Mouse (Mus musculus): Measurements from ENCODE around the gene Sorcs3. TPM values are rescaled to one million over a fixed set of nuclear protein-coding genes. Genes with fewer than 3 reads are reported as not detected.

Sorcs3 gene
- polyA plus RNA-seq, 1 experiment from 2014 or later, result 5.3 TPM

- 49% methylated on average over 3 of the region's 3 CpGs for WGBS
- no peak for ATAC-seq
- no peak overlapping the region for H3K4me2 ChIP-seq (ENCODE audit: low read length)
These were observed 95.5 kb downstream of the Sorcs3 start for GRCm38 (mm10) chr19:48301300-48301699.

GRCm38 (mm10) chr19:48308341-48308740, 102.5 kb downstream of the Sorcs3 start:
- no peaks in the 10 kb centered on the region for H3K27me3 ChIP-seq (replicated peaks; ENCODE audit: control insufficient read depth, insufficient read depth, low read length)
- H3K9me3 ChIP-seq (replicated peaks; ENCODE audit: control insufficient read depth, low read length), result no peaks in the 10 kb centered on the region
- WGBS, result 83% methylated on average over 8 of the region's 8 CpGs
- ATAC-seq, result no peak
- no peak overlapping the region for H3K4me2 ChIP-seq (ENCODE audit: low read length)
- H3K4me1 ChIP-seq (ENCODE audit: control insufficient read depth, insufficient read depth, low read length), result 0 out of 2 replicates have a peak, but pooled peaks cover 3% of the 10 kb centered on the region
- H3K9ac ChIP-seq (ENCODE audit: low read length), result no peak overlapping the region
- H3K27ac ChIP-seq (ENCODE audit: low read depth, low read length), result no peak overlapping the region
- H3K4me3 ChIP-seq (ENCODE audit: low read depth, low read length), result no peak overlapping the region
- no peaks in the 10 kb centered on the region for H3K36me3 ChIP-seq (ENCODE audit: control insufficient read depth, insufficient read depth, low read length)
- DNase-seq (ENCODE audit: low spot score), result no peak

More at GRCm38 (mm10) chr19:48301300-48301699, 95.5 kb downstream of the Sorcs3 start:
- no peaks in the 10 kb centered on the region for H3K27me3 ChIP-seq (replicated peaks; ENCODE audit: control insufficient read depth, insufficient read depth, low read length)
- no peaks in the 10 kb centered on the region for H3K36me3 ChIP-seq (ENCODE audit: control insufficient read depth, insufficient read depth, low read length)
- DNase-seq (ENCODE audit: low spot score), result no peak
- H3K27ac ChIP-seq (ENCODE audit: low read depth, low read length), result no peak overlapping the region
- H3K9me3 ChIP-seq (replicated peaks; ENCODE audit: control insufficient read depth, low read length), result no peaks in the 10 kb centered on the region
- H3K4me3 ChIP-seq (ENCODE audit: low read depth, low read length), result no peak overlapping the region
- no peak overlapping the region for H3K9ac ChIP-seq (ENCODE audit: low read length)
- H3K4me1 ChIP-seq (ENCODE audit: control insufficient read depth, insufficient read depth, low read length), result peaks cover 8% of the 10 kb centered on the region

- H3K9ac ChIP-seq (ENCODE audit: low read length), result no peak overlapping the region
- H3K4me2 ChIP-seq (ENCODE audit: low read length), result peak overlapping the region; percentile 2; the same call in 1 of the 2 replicates
- ATAC-seq (peak; percentile 85), DNase-seq (ENCODE audit: low spot score) (peak; percentile 49)
- no peak overlapping the region for H3K27ac ChIP-seq (ENCODE audit: low read depth, low read length)
- H3K36me3 ChIP-seq (ENCODE audit: control insufficient read depth, insufficient read depth, low read length), result no peaks in the 10 kb centered on the region
- 18% methylated on average over 15 of the region's 15 CpGs for WGBS
- no peak overlapping the region for H3K4me3 ChIP-seq (ENCODE audit: low read depth, low read length)
- H3K27me3 ChIP-seq (replicated peaks; ENCODE audit: control insufficient read depth, insufficient read depth, low read length), result no peaks in the 10 kb centered on the region
- H3K9me3 ChIP-seq (replicated peaks; ENCODE audit: control insufficient read depth, low read length), result no peaks in the 10 kb centered on the region
- H3K4me1 ChIP-seq (ENCODE audit: control insufficient read depth, insufficient read depth, low read length), result 0 out of 2 replicates have a peak, but pooled peaks cover 3% of the 10 kb centered on the region
These were observed 103.9 kb downstream of the Sorcs3 start for GRCm38 (mm10) chr19:48309531-48310337.

GRCm38 (mm10) chr19:48310338-48310710, 104.5 kb downstream of the Sorcs3 start:
- Histone ChIP-seq H3K9ac (ENCODE audit: low read length) (no peak overlapping the region), H3K36me3 (ENCODE audit: control insufficient read depth, insufficient read depth, low read length) (no peaks in the 10 kb centered on the region), H3K27me3 (replicated peaks; ENCODE audit: control insufficient read depth, insufficient read depth, low read length) (no peaks in the 10 kb centered on the region), H3K4me2 (ENCODE audit: low read length) (peak overlapping the region; percentile 2; the same call in 1 of the 2 replicates), H3K27ac (ENCODE audit: low read depth, low read length) (no peak overlapping the region), H3K4me3 (ENCODE audit: low read depth, low read length) (no peak overlapping the region), H3K4me1 (ENCODE audit: control insufficient read depth, insufficient read depth, low read length) (0 out of 2 replicates have a peak, but pooled peaks cover 3% of the 10 kb centered on the region), H3K9me3 (replicated peaks; ENCODE audit: control insufficient read depth, low read length) (no peaks in the 10 kb centered on the region)
- DNase-seq (ENCODE audit: low spot score), result peak; percentile 39
- peak; percentile 57; the same call in 1 of the 2 replicates for ATAC-seq
- 6% methylated on average over 6 of the region's 6 CpGs for WGBS

DNA sequence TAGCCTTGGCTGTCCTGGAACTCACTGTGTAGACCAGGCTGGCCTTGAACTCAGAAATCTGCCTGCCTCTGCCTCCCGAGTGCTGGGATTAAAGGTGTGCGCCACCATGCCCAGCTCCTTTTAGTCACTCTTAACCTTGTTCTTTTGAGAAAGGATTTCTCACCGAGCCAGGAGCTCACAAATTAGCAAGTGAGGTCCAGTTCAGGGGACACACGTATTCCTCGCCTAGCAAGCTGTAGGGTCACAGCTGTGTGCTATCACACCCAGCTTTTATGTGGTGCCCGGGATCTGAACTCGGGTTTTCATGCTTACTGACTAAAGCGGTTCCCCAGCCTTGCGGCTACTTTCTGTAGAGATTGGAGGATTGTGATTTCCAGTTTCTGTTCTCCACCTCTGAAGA, 108.0 kb downstream of the Sorcs3 start:
- no peaks in the 10 kb centered on the region for H3K27me3 ChIP-seq (replicated peaks; ENCODE audit: control insufficient read depth, insufficient read depth, low read length)
- no peak overlapping the region for H3K4me2 ChIP-seq (ENCODE audit: low read length)
- 0 out of 2 replicates have a peak, but pooled peaks cover 3% of the 10 kb centered on the region for H3K4me1 ChIP-seq (ENCODE audit: control insufficient read depth, insufficient read depth, low read length)
- no peak for DNase-seq (ENCODE audit: low spot score)
- no peak overlapping the region for H3K27ac ChIP-seq (ENCODE audit: low read depth, low read length)
- no peak overlapping the region for H3K9ac ChIP-seq (ENCODE audit: low read length)
- H3K4me3 ChIP-seq (ENCODE audit: low read depth, low read length), result no peak overlapping the region
- 91% methylated on average over 9 of the region's 9 CpGs for WGBS
- ATAC-seq, result no peak
- no peaks in the 10 kb centered on the region for H3K9me3 ChIP-seq (replicated peaks; ENCODE audit: control insufficient read depth, low read length)
- H3K36me3 ChIP-seq (ENCODE audit: control insufficient read depth, insufficient read depth, low read length), result no peaks in the 10 kb centered on the region

GRCm38 (mm10) chr19:48327115-48327514, 121.3 kb downstream of the Sorcs3 start:
- peak; percentile 23 for DNase-seq (ENCODE audit: low spot score)
- WGBS, result 29% methylated on average over 6 of the region's 6 CpGs
- H3K27ac ChIP-seq (ENCODE audit: low read depth, low read length), result no peak overlapping the region

GRCm38 (mm10) chr19:48328171-48328570, 122.3 kb downstream of the Sorcs3 start:
- Histone ChIP-seq H3K4me1 (ENCODE audit: control insufficient read depth, insufficient read depth, low read length) (0 out of 2 replicates have a peak, but pooled peaks cover 3% of the 10 kb centered on the region), H3K27ac (ENCODE audit: low read depth, low read length) (no peak overlapping the region), H3K27me3 (replicated peaks; ENCODE audit: control insufficient read depth, insufficient read depth, low read length) (no peaks in the 10 kb centered on the region), H3K9me3 (replicated peaks; ENCODE audit: control insufficient read depth, low read length) (no peaks in the 10 kb centered on the region), H3K4me2 (ENCODE audit: low read length) (no peak overlapping the region), H3K9ac (ENCODE audit: low read length) (no peak overlapping the region), H3K36me3 (ENCODE audit: control insufficient read depth, insufficient read depth, low read length) (no peaks in the 10 kb centered on the region), H3K4me3 (ENCODE audit: low read depth, low read length) (no peak overlapping the region)
- ATAC-seq, result no peak
- WGBS, result 80% methylated on average over 8 of the region's 8 CpGs
- no peak for DNase-seq (ENCODE audit: low spot score)

More at GRCm38 (mm10) chr19:48327115-48327514, 121.3 kb downstream of the Sorcs3 start:
- H3K9ac ChIP-seq (ENCODE audit: low read length), result no peak overlapping the region
- no peak overlapping the region for H3K4me2 ChIP-seq (ENCODE audit: low read length)
- no peak for ATAC-seq
- no peaks in the 10 kb centered on the region for H3K36me3 ChIP-seq (ENCODE audit: control insufficient read depth, insufficient read depth, low read length)
- H3K27me3 ChIP-seq (replicated peaks; ENCODE audit: control insufficient read depth, insufficient read depth, low read length), result no peaks in the 10 kb centered on the region
- H3K4me1 ChIP-seq (ENCODE audit: control insufficient read depth, insufficient read depth, low read length), result 0 out of 2 replicates have a peak, but pooled peaks cover 3% of the 10 kb centered on the region
- H3K4me3 ChIP-seq (ENCODE audit: low read depth, low read length), result no peak overlapping the region
- no peaks in the 10 kb centered on the region for H3K9me3 ChIP-seq (replicated peaks; ENCODE audit: control insufficient read depth, low read length)

- H3K27ac ChIP-seq (ENCODE audit: low read depth, low read length), result no peak overlapping the region
- H3K4me1 ChIP-seq (ENCODE audit: control insufficient read depth, insufficient read depth, low read length), result 0 out of 2 replicates have a peak, but pooled peaks cover 3% of the 10 kb centered on the region
- no peaks in the 10 kb centered on the region for H3K27me3 ChIP-seq (replicated peaks; ENCODE audit: control insufficient read depth, insufficient read depth, low read length)
- DNase-seq (ENCODE audit: low spot score), result no peak
- WGBS, result 9% methylated on average over 1 of the region's 1 CpGs
- no peaks in the 10 kb centered on the region for H3K36me3 ChIP-seq (ENCODE audit: control insufficient read depth, insufficient read depth, low read length)
- H3K4me3 ChIP-seq (ENCODE audit: low read depth, low read length), result no peak overlapping the region
- H3K9me3 ChIP-seq (replicated peaks; ENCODE audit: control insufficient read depth, low read length), result no peaks in the 10 kb centered on the region
- H3K9ac ChIP-seq (ENCODE audit: low read length), result no peak overlapping the region
- H3K4me2 ChIP-seq (ENCODE audit: low read length), result no peak overlapping the region
- no peak for ATAC-seq
These were observed 125.8 kb downstream of the Sorcs3 start for GRCm38 (mm10) chr19:48331640-48332039.

DNA sequence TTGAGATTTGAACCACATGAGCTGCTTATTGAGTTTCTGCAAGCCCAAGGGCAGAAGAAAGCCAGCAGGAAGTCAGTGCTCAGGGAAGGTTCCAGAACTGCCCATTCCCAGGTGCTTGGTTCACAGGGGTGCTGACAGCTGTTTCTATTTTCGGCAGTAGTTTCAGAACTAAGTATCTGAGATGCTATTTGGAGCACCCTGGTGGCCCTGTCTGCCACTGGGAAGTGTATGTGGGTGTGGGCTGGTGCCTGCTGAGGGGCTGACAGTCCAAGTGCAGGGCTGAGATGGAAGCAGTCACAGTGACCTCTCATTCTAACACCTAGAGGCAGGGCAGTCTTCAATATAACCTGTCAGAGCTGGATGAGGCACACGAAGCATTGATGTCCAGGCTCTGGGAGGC, 127.3 kb downstream of the Sorcs3 start:
- no peak for ATAC-seq
- H3K9me3 ChIP-seq (replicated peaks; ENCODE audit: control insufficient read depth, low read length), result no peaks in the 10 kb centered on the region
- H3K4me1 ChIP-seq (ENCODE audit: control insufficient read depth, insufficient read depth, low read length), result no peaks in the 10 kb centered on the region
- WGBS, result 87% methylated on average over 2 of the region's 2 CpGs
- no peak overlapping the region for H3K4me3 ChIP-seq (ENCODE audit: low read depth, low read length)
- H3K27me3 ChIP-seq (replicated peaks; ENCODE audit: control insufficient read depth, insufficient read depth, low read length), result no peaks in the 10 kb centered on the region
- DNase-seq (ENCODE audit: low spot score), result no peak
- no peaks in the 10 kb centered on the region for H3K36me3 ChIP-seq (ENCODE audit: control insufficient read depth, insufficient read depth, low read length)
- no peak overlapping the region for H3K9ac ChIP-seq (ENCODE audit: low read length)
- H3K27ac ChIP-seq (ENCODE audit: low read depth, low read length), result no peak overlapping the region
- H3K4me2 ChIP-seq (ENCODE audit: low read length), result no peak overlapping the region
